Mouse (Mus musculus): Measurements from ENCODE around the gene Tmco1. TPM values are rescaled to one million over a fixed set of nuclear protein-coding genes. Genes with fewer than 3 reads are reported as not detected.

Gene Tmco1
- total RNA-seq, 2 experiments from 2014 or later, result 132 to 149 TPM

GRCm38 (mm10) chr1:167368513-167368912 is 60.3 kb downstream of the Tmco1 start:
- DNase-seq (ENCODE audit: low spot score in 2 of 2), result no peak

GRCm38 (mm10) chr1:167369905-167370304 is 61.7 kb downstream of the Tmco1 start:
- DNase-seq (ENCODE audit: low spot score in 2 of 2), result peak; percentile 84 to 87

GRCm38 (mm10) chr1:167372739-167373138 is 64.6 kb downstream of the Tmco1 start:
- DNase-seq (ENCODE audit: low spot score in 2 of 2), result no peak

- no peak for DNase-seq (ENCODE audit: low spot score in 2 of 2)
These were observed 66.0 kb downstream of the Tmco1 start for GRCm38 (mm10) chr1:167374003-167374784.

GRCm38 (mm10) chr1:167374942-167375341 is 66.8 kb downstream of the Tmco1 start:
- DNase-seq (ENCODE audit: low spot score in 2 of 2), result no peak

GRCm38 (mm10) chr1:167378019-167378418 is 69.8 kb downstream of the Tmco1 start:
- DNase-seq (ENCODE audit: low spot score in 2 of 2), result no peak

GRCm38 (mm10) chr1:167379751-167380150 is 71.6 kb downstream of the Tmco1 start:
- no peak for DNase-seq (ENCODE audit: low spot score in 2 of 2)

GRCm38 (mm10) chr1:167380223-167380622 is 72.0 kb downstream of the Tmco1 start:
- no peak for DNase-seq (ENCODE audit: low spot score in 2 of 2)

GRCm38 (mm10) chr1:167381050-167382015 is 73.2 kb downstream of the Tmco1 start:
- no peak for DNase-seq (ENCODE audit: low spot score in 2 of 2)

- DNase-seq (ENCODE audit: low spot score in 2 of 2), result no peak
These were observed 74.1 kb downstream of the Tmco1 start for GRCm38 (mm10) chr1:167382316-167382715.

- DNase-seq (ENCODE audit: low spot score in 2 of 2), result no peak
These were observed 74.6 kb downstream of the Tmco1 start for GRCm38 (mm10) chr1:167382763-167383162.

- DNase-seq (ENCODE audit: low spot score in 2 of 2), result no peak
These were observed 75.0 kb downstream of the Tmco1 start for GRCm38 (mm10) chr1:167383178-167383577.

Small RNA genes lying within 50 kb of the gene (microRNA-seq; reads per million reads assigned to microRNA genes)
- gene Gm25911 (ENCODE audit: borderline number of aligned reads in 2 of 2), result 1.2 to 1.4 reads per million in 2 experiments
- 0 reads per million in 2 experiments for gene Mir6347 (ENCODE audit: borderline number of aligned reads in 2 of 2)

Other genes with a start within 250 kb of the Tmco1 start
- 10 to 100 TPM; 57.8 to 76.8 TPM for gene Uck2, start 23.1 kb upstream of the Tmco1 start, total RNA-seq (2021)
- 10 to 100 TPM; 70.5 to 94.4 TPM for gene Aldh9a1, start 41.6 kb downstream of the Tmco1 start, total RNA-seq (2021)
- 10 to 100 TPM; 71.3 to 93.4 TPM for gene Mgst3, start 85.5 kb downstream of the Tmco1 start, total RNA-seq (2021)
- gene Lrrc52, start 158.4 kb downstream of the Tmco1 start, total RNA-seq (2021), result 1 to 10 TPM in 1 of 2 experiments, not detected in 1; 1.2 TPM